Mouse (Mus musculus): ENCODE results near the gene Pex16. TPM values are rescaled to one million over a fixed set of nuclear protein-coding genes. Genes with fewer than 3 reads are reported as not detected.
A peak's percentile ranks its signal among the peaks of the same experiment; 100 is the strongest.

The Pex16 gene
- polyA plus RNA-seq, 1 experiment from 2014 or later = 20.4 TPM

GRCm38 (mm10) chr2:92425366-92425765 is 50.9 kb downstream of the Pex16 start:
- H3K9me3 ChIP-seq = no peaks in the 10 kb centered on the region
- no peak overlapping the region for H3K4me3 ChIP-seq
- no peaks in the 10 kb centered on the region for H3K27me3 ChIP-seq
- no peak overlapping the region for H3K4me2 ChIP-seq
- peaks cover 59% of the 10 kb centered on the region for H3K36me3 ChIP-seq
- H3K27ac ChIP-seq = peak overlapping the region; percentile 48; the same call in 1 of the 2 replicates
- WGBS = 94% methylated on average over 4 of the region's 4 CpGs
- no peak for ATAC-seq (ENCODE audit: insufficient number of reproducible peaks, insufficient read depth, low FRiP score, low TSS enrichment, low read depth)
- H3K9ac ChIP-seq = no peak overlapping the region
- peaks cover 44% of the 10 kb centered on the region for H3K4me1 ChIP-seq

GRCm38 (mm10) chr2:92426426-92426825 is 52.0 kb downstream of the Pex16 start:
- Histone ChIP-seq H3K9ac (no peak overlapping the region), H3K4me3 (no peak overlapping the region), H3K9me3 (no peaks in the 10 kb centered on the region), H3K27me3 (no peaks in the 10 kb centered on the region), H3K27ac (peak overlapping the region; percentile 55), H3K36me3 (peaks cover 49% of the 10 kb centered on the region), H3K4me1 (peaks cover 54% of the 10 kb centered on the region), H3K4me2 (no peak overlapping the region)
- no peak for ATAC-seq (ENCODE audit: insufficient number of reproducible peaks, insufficient read depth, low FRiP score, low TSS enrichment, low read depth)
- 90% methylated on average over 3 of the region's 3 CpGs for WGBS

GRCm38 (mm10) chr2:92427882-92428281 is 53.4 kb downstream of the Pex16 start:
- WGBS = 38% methylated on average over 6 of the region's 6 CpGs
- H3K36me3 ChIP-seq = peaks cover 35% of the 10 kb centered on the region
- peak; percentile 80 for ATAC-seq (ENCODE audit: insufficient number of reproducible peaks, insufficient read depth, low FRiP score, low TSS enrichment, low read depth)
- H3K4me3 ChIP-seq = no peak overlapping the region
- H3K4me2 ChIP-seq = no peak overlapping the region
- H3K9ac ChIP-seq = no peak overlapping the region
- no peaks in the 10 kb centered on the region for H3K9me3 ChIP-seq
- H3K27ac ChIP-seq = peak overlapping the region; percentile 71
- peaks cover 69% of the 10 kb centered on the region for H3K4me1 ChIP-seq
- no peaks in the 10 kb centered on the region for H3K27me3 ChIP-seq

GRCm38 (mm10) chr2:92430089-92430488 is 55.6 kb downstream of the Pex16 start:
- Histone ChIP-seq H3K9ac (no peak overlapping the region), H3K27ac (no peak overlapping the region), H3K9me3 (no peaks in the 10 kb centered on the region), H3K27me3 (no peaks in the 10 kb centered on the region), H3K36me3 (peaks cover 13% of the 10 kb centered on the region), H3K4me2 (no peak overlapping the region), H3K4me3 (no peak overlapping the region), H3K4me1 (peaks cover 68% of the 10 kb centered on the region)
- no peak for ATAC-seq (ENCODE audit: insufficient number of reproducible peaks, insufficient read depth, low FRiP score, low TSS enrichment, low read depth)
- 74% methylated on average over 2 of the region's 2 CpGs for WGBS

Small RNA genes within 50 kb of the gene (microRNA-seq; reads per million reads assigned to microRNA genes)
- gene Mir7000 = not detected

Other genes starting within 250 kb of the Pex16 start
- gene Large2, start 193 bp downstream of the Pex16 start, polyA plus RNA-seq (2015; fragmentation: Nextera tagmentation; extraction: Ambion mirVana) = 15.2 and 16.9 TPM in 2 replicates
- gene 1700029I15Rik, start 7.9 kb downstream of the Pex16 start, polyA plus RNA-seq (2015; fragmentation: Nextera tagmentation; extraction: Ambion mirVana) = 2.5 and 4.0 TPM in 2 replicates
- 22.0 and 23.9 TPM in 2 replicates for gene Mapk8ip1, start 26.6 kb downstream of the Pex16 start, polyA plus RNA-seq (2015; fragmentation: Nextera tagmentation; extraction: Ambion mirVana)
- 22.9 and 28.2 TPM in 2 replicates for gene Cry2, start 59.4 kb downstream of the Pex16 start, polyA plus RNA-seq (2015; fragmentation: Nextera tagmentation; extraction: Ambion mirVana)
- gene Slc35c1, start 85.9 kb downstream of the Pex16 start, polyA plus RNA-seq (2015; fragmentation: Nextera tagmentation; extraction: Ambion mirVana) = 10.0 and 10.6 TPM in 2 replicates
- gene Chst1, start 225.0 kb downstream of the Pex16 start, polyA plus RNA-seq (2015; fragmentation: Nextera tagmentation; extraction: Ambion mirVana) = 7.1 and 8.3 TPM in 2 replicates

Data from embryonic facial prominence, embryonic 13.5 days (tissue).